Mouse (Mus musculus): Measurements from ENCODE around the gene Lnx1. TPM values are rescaled to one million over a fixed set of nuclear protein-coding genes. Genes with fewer than 3 reads are reported as not detected.

Lnx1 gene
- polyA plus RNA-seq, 1 experiment: 0.05 TPM

DNA sequence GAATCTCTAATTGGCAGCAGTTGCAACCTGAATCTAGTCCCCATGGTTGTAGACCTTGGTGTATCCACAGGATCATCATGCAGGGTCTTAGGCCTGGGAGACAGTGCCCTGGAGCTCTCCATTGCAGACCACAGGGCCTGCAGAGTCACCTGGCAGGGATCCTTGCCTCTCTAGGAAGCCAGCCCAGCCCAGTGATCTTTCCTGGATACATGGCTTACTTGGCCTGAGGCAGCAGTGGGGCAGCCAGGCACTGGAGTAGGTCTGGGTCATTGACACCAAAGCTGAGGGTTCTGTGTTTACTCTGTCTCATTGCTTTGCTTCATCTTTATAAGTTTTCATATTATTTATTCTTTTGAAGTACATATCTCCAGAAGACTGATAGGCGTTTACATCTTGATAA lies 141.6 kb downstream of the Lnx1 start:
- no peaks in the 10 kb centered on the region for H3K4me1 ChIP-seq (ENCODE audit: control insufficient read depth, insufficient read depth, insufficient read length)
- TF ChIP-seq CTCF (IDR thresholded peaks at IDR 0.05; ENCODE audit: extremely low read depth, insufficient read depth, insufficient read length, insufficient replicate concordance) (no peak), POLR2A (IDR thresholded peaks at IDR 0.05; ENCODE audit: low read depth, low read length) (no peak)
- H3K4me3 ChIP-seq (ENCODE audit: extremely low read depth, insufficient read depth, insufficient read length): no peak overlapping the region
- H3K36me3 ChIP-seq (ENCODE audit: control insufficient read depth, insufficient read depth, low read length): peaks cover 23% of the 10 kb centered on the region
- DNase-seq (ENCODE audit: low read depth in 1 of 2, low spot score in 2 of 2): no peak
- no peaks in the 10 kb centered on the region for H3K27me3 ChIP-seq (ENCODE audit: control insufficient read depth, insufficient read depth, low read length)
- 93% methylated on average over 1 of the region's 1 CpGs for WGBS
- H3K27ac ChIP-seq (ENCODE audit: insufficient read depth, low read length): no peak overlapping the region

GRCm38 (mm10) chr5:74549566-74549965 lies 153.1 kb downstream of the Lnx1 start:
- no peak for TF ChIP-seq CTCF (IDR thresholded peaks at IDR 0.05; ENCODE audit: extremely low read depth, insufficient read depth, insufficient read length, insufficient replicate concordance)
- no peak for TF ChIP-seq POLR2A (IDR thresholded peaks at IDR 0.05; ENCODE audit: low read depth, low read length)
- DNase-seq (ENCODE audit: low read depth in 1 of 2, low spot score in 2 of 2): no peak
- Histone ChIP-seq H3K4me3 (ENCODE audit: extremely low read depth, insufficient read depth, insufficient read length) (no peak overlapping the region), H3K27me3 (ENCODE audit: control insufficient read depth, insufficient read depth, low read length) (no peaks in the 10 kb centered on the region), H3K4me1 (ENCODE audit: control insufficient read depth, insufficient read depth, insufficient read length) (no peaks in the 10 kb centered on the region), H3K27ac (ENCODE audit: insufficient read depth, low read length) (no peak overlapping the region), H3K36me3 (ENCODE audit: control insufficient read depth, insufficient read depth, low read length) (peaks cover 26% of the 10 kb centered on the region)
- 93% methylated on average over 8 of the region's 8 CpGs for WGBS

GRCm38 (mm10) chr5:74545606-74546005 lies 157.1 kb downstream of the Lnx1 start:
- H3K36me3 ChIP-seq (ENCODE audit: control insufficient read depth, insufficient read depth, low read length): peaks cover 27% of the 10 kb centered on the region
- WGBS: 90% methylated on average over 4 of the region's 4 CpGs
- no peak overlapping the region for H3K27ac ChIP-seq (ENCODE audit: insufficient read depth, low read length)

More at GRCm38 (mm10) chr5:74545606-74546005, 157.1 kb downstream of the Lnx1 start:
- Histone ChIP-seq H3K27me3 (ENCODE audit: control insufficient read depth, insufficient read depth, low read length) (no peaks in the 10 kb centered on the region), H3K4me1 (ENCODE audit: control insufficient read depth, insufficient read depth, insufficient read length) (no peaks in the 10 kb centered on the region), H3K4me3 (ENCODE audit: extremely low read depth, insufficient read depth, insufficient read length) (no peak overlapping the region)
- no peak for DNase-seq (ENCODE audit: low read depth in 1 of 2, low spot score in 2 of 2)
- TF ChIP-seq POLR2A (IDR thresholded peaks at IDR 0.05; ENCODE audit: low read depth, low read length): no peak
- no peak for TF ChIP-seq CTCF (IDR thresholded peaks at IDR 0.05; ENCODE audit: extremely low read depth, insufficient read depth, insufficient read length, insufficient replicate concordance)

Other genes with a start within 250 kb of the Lnx1 start
- gene Scfd2, start 171.2 kb downstream of the Lnx1 start, polyA plus RNA-seq (2012; rRNA removed): 9.5 and 10.9 TPM in 2 replicates
- 18.6 and 21.1 TPM in 2 replicates for gene Fip1l1, start 167.5 kb downstream of the Lnx1 start, polyA plus RNA-seq (2012; rRNA removed)